Mouse (Mus musculus) neural tube, embryonic 15.5 days (tissue): ENCODE results near the gene Hhat. TPM values are rescaled to one million over a fixed set of nuclear protein-coding genes. Genes with fewer than 3 reads are reported as not detected.

ENCODE experiments used
- ATAC-seq: fragments of 200-750 bp; cut with Nextera tagmentation; 2 replicates; pipeline ENCODE4 v1.8.0; 2017; ENCODE audit warnings: mild to moderate bottlenecking, moderate TSS enrichment, moderate library complexity; ENCODE audit not compliant: low FRiP score
- H3K27ac ChIP-seq: fragments of 300-500 bp; sonication (generic); replicated peaks from 2 replicates; pipeline ENCODE4 v1.5.1; 2015; ENCODE audit warnings: mild to moderate bottlenecking, inconsistent platforms
- H3K27me3 ChIP-seq: fragments of 300-500 bp; sonication (generic); replicated peaks from 2 replicates; pipeline ENCODE4 v1.6.1; 2015; ENCODE audit warnings: inconsistent platforms
- H3K36me3 ChIP-seq: fragments of 300-500 bp; sonication (generic); 2 replicates; pipeline ENCODE4 v1.6.1; 2015; ENCODE audit warnings: inconsistent platforms
- H3K4me1 ChIP-seq: fragments of 300-500 bp; sonication (generic); 2 replicates; pipeline ENCODE4 v1.6.1; 2015; ENCODE audit warnings: inconsistent platforms
- H3K4me2 ChIP-seq: fragments of 300-500 bp; sonication (generic); 2 replicates; pipeline ENCODE4 v1.6.1; 2015; ENCODE audit warnings: inconsistent platforms, mild to moderate bottlenecking, moderate library complexity
- H3K4me3 ChIP-seq: fragments of 300-500 bp; sonication (generic); replicated peaks from 2 replicates; pipeline ENCODE4 v1.5.1; 2015; ENCODE audit warnings: mild to moderate bottlenecking, inconsistent platforms
- H3K9ac ChIP-seq: fragments of 300-500 bp; sonication (generic); replicated peaks from 2 replicates; pipeline ENCODE4 v1.6.1; 2015; ENCODE audit warnings: mild to moderate bottlenecking, inconsistent platforms
- H3K9me3 ChIP-seq: fragments of 300-500 bp; sonication (generic); replicated peaks from 2 replicates; pipeline ENCODE4 v1.6.1; 2016; ENCODE audit warnings: inconsistent platforms
- WGBS: fragments of 180-500 bp; shearing (Covaris S2); methylation state at CpG from one replicate; pipeline ENCODE4 v1.1.7; 2015; ENCODE audit warnings: mixed read lengths; 5-methylcytosine and 5-hydroxymethylcytosine counted together
- polyA plus RNA-seq: library from polyadenylated mRNA; unstranded; fragments of >200 nt; fragmentation: Nextera tagmentation; extraction: Ambion mirVana; gene quantifications from 2 replicates; pipeline ENCODE4 v1.2.1, GENCODE M21; 2015

Hhat gene
- polyA plus RNA-seq, 1 experiment from 2014 or later: 4.6 TPM

- no peaks in the 10 kb centered on the region; the same call in 1 of the 2 replicates for H3K36me3 ChIP-seq
- H3K9ac ChIP-seq: no peak overlapping the region
- H3K4me1 ChIP-seq: no peaks in the 10 kb centered on the region
- no peak overlapping the region for H3K4me2 ChIP-seq
- H3K4me3 ChIP-seq: no peak overlapping the region
- no peaks in the 10 kb centered on the region for H3K27me3 ChIP-seq
- no peak overlapping the region for H3K27ac ChIP-seq
- no peak for ATAC-seq
- H3K9me3 ChIP-seq: no peaks in the 10 kb centered on the region
Observed at GRCm38 (mm10) chr1:192502835-192503234, 268.2 kb downstream of the Hhat start.

- ATAC-seq: no peak
- Histone ChIP-seq H3K27ac (no peak overlapping the region), H3K36me3 (no peaks in the 10 kb centered on the region; the same call in 1 of the 2 replicates), H3K4me3 (no peak overlapping the region), H3K4me2 (no peak overlapping the region), H3K4me1 (no peaks in the 10 kb centered on the region), H3K9me3 (no peaks in the 10 kb centered on the region), H3K27me3 (no peaks in the 10 kb centered on the region), H3K9ac (no peak overlapping the region)
- 74% methylated on average over 9 of the region's 9 CpGs for WGBS
Observed at GRCm38 (mm10) chr1:192502016-192502415, 269.0 kb downstream of the Hhat start.

- Histone ChIP-seq H3K27me3 (no peaks in the 10 kb centered on the region), H3K4me2 (no peak overlapping the region), H3K36me3 (no peaks in the 10 kb centered on the region), H3K9me3 (no peaks in the 10 kb centered on the region), H3K9ac (no peak overlapping the region), H3K4me1 (no peaks in the 10 kb centered on the region), H3K27ac (no peak overlapping the region), H3K4me3 (no peak overlapping the region)
- WGBS: 93% methylated on average over 2 of the region's 2 CpGs
- no peak for ATAC-seq
Observed at GRCm38 (mm10) chr1:192497505-192497904, 273.5 kb downstream of the Hhat start.

- no peaks in the 10 kb centered on the region for H3K9me3 ChIP-seq
- H3K27ac ChIP-seq: no peak overlapping the region
- H3K4me3 ChIP-seq: no peak overlapping the region
- 76% methylated on average over 13 of the region's 13 CpGs for WGBS
- no peaks in the 10 kb centered on the region for H3K4me1 ChIP-seq
- no peak overlapping the region for H3K4me2 ChIP-seq
- H3K9ac ChIP-seq: no peak overlapping the region
- H3K36me3 ChIP-seq: no peaks in the 10 kb centered on the region
- no peak for ATAC-seq
- H3K27me3 ChIP-seq: no peaks in the 10 kb centered on the region
Observed at GRCm38 (mm10) chr1:192489908-192490825, 280.9 kb downstream of the Hhat start.

- Histone ChIP-seq H3K9me3 (no peaks in the 10 kb centered on the region), H3K4me2 (no peak overlapping the region), H3K27me3 (no peaks in the 10 kb centered on the region), H3K36me3 (no peaks in the 10 kb centered on the region), H3K4me3 (no peak overlapping the region), H3K4me1 (no peaks in the 10 kb centered on the region), H3K9ac (no peak overlapping the region), H3K27ac (no peak overlapping the region)
- ATAC-seq: no peak
- WGBS: 95% methylated on average over 11 of the region's 11 CpGs
Observed at GRCm38 (mm10) chr1:192487571-192487970, 283.5 kb downstream of the Hhat start.

GRCm38 (mm10) chr1:192485030-192485429, 286.0 kb downstream of the Hhat start:
- 70% methylated on average over 3 of the region's 3 CpGs for WGBS
- Histone ChIP-seq H3K27me3 (no peaks in the 10 kb centered on the region), H3K27ac (no peak overlapping the region), H3K4me2 (no peak overlapping the region), H3K36me3 (no peaks in the 10 kb centered on the region), H3K9ac (no peak overlapping the region), H3K4me1 (no peaks in the 10 kb centered on the region), H3K4me3 (no peak overlapping the region), H3K9me3 (no peaks in the 10 kb centered on the region)
- no peak for ATAC-seq

- no peaks in the 10 kb centered on the region for H3K27me3 ChIP-seq
- H3K9me3 ChIP-seq: no peaks in the 10 kb centered on the region
- H3K36me3 ChIP-seq: no peaks in the 10 kb centered on the region
- H3K4me2 ChIP-seq: no peak overlapping the region
- H3K4me3 ChIP-seq: no peak overlapping the region
- no peak for ATAC-seq
- no peak overlapping the region for H3K9ac ChIP-seq
- H3K4me1 ChIP-seq: no peaks in the 10 kb centered on the region
- H3K27ac ChIP-seq: no peak overlapping the region
Observed at GRCm38 (mm10) chr1:192481446-192481845, 289.6 kb downstream of the Hhat start.

GRCm38 (mm10) chr1:192480072-192480784, 290.8 kb downstream of the Hhat start:
- no peak overlapping the region for H3K27ac ChIP-seq
- 83% methylated on average over 8 of the region's 8 CpGs for WGBS
- H3K9ac ChIP-seq: no peak overlapping the region
- H3K4me2 ChIP-seq: no peak overlapping the region
- H3K4me1 ChIP-seq: no peaks in the 10 kb centered on the region
- H3K4me3 ChIP-seq: no peak overlapping the region
- no peak for ATAC-seq
- H3K36me3 ChIP-seq: no peaks in the 10 kb centered on the region
- H3K27me3 ChIP-seq: no peaks in the 10 kb centered on the region
- H3K9me3 ChIP-seq: no peaks in the 10 kb centered on the region

- no peak overlapping the region for H3K4me3 ChIP-seq
- 75% methylated on average over 5 of the region's 5 CpGs for WGBS
Observed at GRCm38 (mm10) chr1:192478176-192478575, 292.8 kb downstream of the Hhat start.

GRCm38 (mm10) chr1:192477556-192477955, 293.5 kb downstream of the Hhat start:
- 77% methylated on average over 6 of the region's 6 CpGs for WGBS
- H3K36me3 ChIP-seq: no peaks in the 10 kb centered on the region
- no peak overlapping the region for H3K4me3 ChIP-seq
- no peak overlapping the region for H3K9ac ChIP-seq
- no peaks in the 10 kb centered on the region for H3K4me1 ChIP-seq
- no peaks in the 10 kb centered on the region for H3K27me3 ChIP-seq
- no peak for ATAC-seq
- H3K9me3 ChIP-seq: no peaks in the 10 kb centered on the region
- H3K27ac ChIP-seq: no peak overlapping the region
- no peak overlapping the region for H3K4me2 ChIP-seq

More at GRCm38 (mm10) chr1:192478176-192478575, 292.8 kb downstream of the Hhat start:
- no peaks in the 10 kb centered on the region for H3K36me3 ChIP-seq
- H3K27ac ChIP-seq: no peak overlapping the region
- H3K9me3 ChIP-seq: no peaks in the 10 kb centered on the region
- no peak overlapping the region for H3K4me2 ChIP-seq
- H3K27me3 ChIP-seq: no peaks in the 10 kb centered on the region
- H3K4me1 ChIP-seq: no peaks in the 10 kb centered on the region
- H3K9ac ChIP-seq: no peak overlapping the region
- ATAC-seq: no peak

GRCm38 (mm10) chr1:192476704-192477103, 294.3 kb downstream of the Hhat start:
- no peak overlapping the region for H3K4me2 ChIP-seq
- H3K9me3 ChIP-seq: no peaks in the 10 kb centered on the region
- no peaks in the 10 kb centered on the region for H3K36me3 ChIP-seq
- no peak overlapping the region for H3K4me3 ChIP-seq
- no peak overlapping the region for H3K27ac ChIP-seq
- H3K9ac ChIP-seq: no peak overlapping the region
- 80% methylated on average over 7 of the region's 7 CpGs for WGBS
- no peaks in the 10 kb centered on the region for H3K27me3 ChIP-seq
- H3K4me1 ChIP-seq: no peaks in the 10 kb centered on the region
- no peak for ATAC-seq

GRCm38 (mm10) chr1:192473134-192473533, 297.9 kb downstream of the Hhat start:
- no peaks in the 10 kb centered on the region for H3K27me3 ChIP-seq
- no peak overlapping the region for H3K4me3 ChIP-seq
- ATAC-seq: no peak
- no peaks in the 10 kb centered on the region for H3K9me3 ChIP-seq
- H3K4me2 ChIP-seq: no peak overlapping the region
- no peak overlapping the region for H3K27ac ChIP-seq
- H3K36me3 ChIP-seq: no peaks in the 10 kb centered on the region
- H3K9ac ChIP-seq: no peak overlapping the region
- H3K4me1 ChIP-seq: no peaks in the 10 kb centered on the region
- WGBS: 89% methylated on average over 6 of the region's 6 CpGs
